Mouse (Mus musculus) lung, adult 2 months (tissue): ENCODE results near the gene Espl1. TPM values are rescaled to one million over a fixed set of nuclear protein-coding genes. Genes with fewer than 3 reads are reported as not detected.
"Not testable (repeated sequence)": the region's sequence is repeated elsewhere in the genome, so short reads cannot be mapped to it uniquely, and the experiment has no call there.

Experiments
- DNase-seq: peaks from one replicate; pipeline ENCODE4 v3.0.0; 2022
- H3K4me1 ChIP-seq: fragments of 200-500 bp; 2 replicates; pipeline ENCODE4 v1.6.1; 2011; ENCODE audit warnings: low read length; ENCODE audit not compliant: control insufficient read depth, insufficient read depth
- H3K4me3 ChIP-seq: fragments of 200-500 bp; replicated peaks from 2 replicates; pipeline ENCODE3; 2011; ENCODE audit warnings: low read depth, mild to moderate bottlenecking, control low read depth, low read length; ENCODE audit errors: extremely low read depth
- CTCF ChIP-seq: fragments of 200-500 bp; IDR thresholded peaks from 2 replicates; pipeline ENCODE4 v1.5.1; 2011; ENCODE audit warnings: mild to moderate bottlenecking, low read length, control low read depth; ENCODE audit not compliant: insufficient read depth
- POLR2A ChIP-seq: fragments of 200-500 bp; IDR thresholded peaks from 2 replicates; pipeline ENCODE4 v1.6.1; 2011; ENCODE audit warnings: low read depth, mild to moderate bottlenecking, control low read depth, low read length, borderline replicate concordance; ENCODE audit errors: extremely low read depth
- WGBS: fragments of 180-500 bp; shearing (Covaris S2); methylation state at CpG from one replicate; pipeline ENCODE4 v1.1.7; 2018; 5-methylcytosine and 5-hydroxymethylcytosine counted together
- polyA plus RNA-seq: library from polyadenylated mRNA; depleted of rRNA; stranded (reverse); fragments of >200 nt; gene quantifications from 2 replicates; pipeline ENCODE4 v1.2.3, GENCODE M21; 2012

Gene Espl1
- polyA plus RNA-seq, 1 experiment, result 3.8 TPM

DNA sequence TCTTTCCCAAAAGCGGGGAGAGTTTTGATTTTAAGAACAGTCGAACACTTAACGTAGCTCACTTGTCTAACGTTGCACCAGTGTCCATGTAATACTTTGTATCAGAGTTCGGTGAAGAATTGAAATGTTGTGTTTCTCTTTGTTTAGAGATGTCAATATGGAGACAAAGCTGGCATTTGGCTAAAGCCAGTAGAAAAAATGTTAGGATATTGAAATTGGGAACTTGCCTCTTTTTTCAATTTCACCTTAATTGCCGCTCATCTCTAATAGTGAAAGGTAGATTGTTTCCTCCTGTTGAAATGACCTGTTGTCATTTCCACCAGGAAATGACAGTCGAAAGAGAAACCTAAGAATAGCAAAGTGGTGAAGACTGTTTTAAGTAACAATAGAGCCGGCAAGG, 30.8 kb downstream of the Espl1 start:
- no peak for TF ChIP-seq CTCF
- H3K4me1 ChIP-seq, result peaks cover 2% of the 10 kb centered on the region; the same call in 1 of the 2 replicates
- 43% methylated on average over 8 of the region's 8 CpGs for WGBS
- no peak for DNase-seq
- peak overlapping the region; percentile 2 for H3K4me3 ChIP-seq

DNA sequence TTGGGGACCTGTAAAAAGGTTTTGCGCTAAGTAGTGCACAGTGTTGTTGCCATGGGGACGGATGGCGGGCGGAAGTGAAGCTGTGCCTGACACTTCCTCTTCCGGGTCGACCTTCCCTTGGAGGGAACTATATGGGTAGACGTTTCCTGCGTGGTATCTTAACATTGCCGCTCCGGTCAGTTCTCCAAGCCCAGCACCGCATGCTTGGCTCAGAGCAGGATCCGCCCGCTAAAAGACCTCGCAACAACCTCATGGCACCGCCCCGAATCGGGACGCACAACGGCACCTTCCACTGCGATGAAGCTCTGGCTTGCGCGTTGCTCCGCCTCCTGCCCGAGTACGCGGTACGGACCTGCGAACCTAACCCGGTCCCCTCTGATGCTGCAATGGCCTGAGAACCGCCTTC, 35.5 kb downstream of the Espl1 start, which contains the start of gene Myg1:
Gene Myg1, plus strand, starts transcription at position 100 of the 406 bp plus-strand sequence.
- peak; percentile 76 for DNase-seq
- H3K4me3 ChIP-seq, result peak within 1 kb of the TSS; percentile 96
- WGBS, result under 1% methylated on average over 30 of the region's 30 CpGs
- TF ChIP-seq POLR2A (peak; percentile 81; the same call in 1 of the 2 replicates), CTCF (no peak)
- H3K4me1 ChIP-seq, result no peaks in the 10 kb centered on the region; the same call in 1 of the 2 replicates

- no peak for DNase-seq
- TF ChIP-seq POLR2A, result no peak
- no peak for TF ChIP-seq CTCF
- WGBS, result 81% methylated on average over 8 of the region's 8 CpGs
Measured at GRCm38 (mm10) chr15:102335254-102335653, 39.2 kb downstream of the Espl1 start.

GRCm38 (mm10) chr15:102335925-102336324, 39.9 kb downstream of the Espl1 start:
- not testable (repeated sequence) for DNase-seq, H3K4me1 ChIP-seq, H3K4me3 ChIP-seq
- 91% methylated on average over 5 of the region's 5 CpGs for WGBS

More at GRCm38 (mm10) chr15:102335254-102335653, 39.2 kb downstream of the Espl1 start:
- Histone ChIP-seq H3K4me1 (no peaks in the 10 kb centered on the region; the same call in 1 of the 2 replicates), H3K4me3 (no peak overlapping the region)

DNA sequence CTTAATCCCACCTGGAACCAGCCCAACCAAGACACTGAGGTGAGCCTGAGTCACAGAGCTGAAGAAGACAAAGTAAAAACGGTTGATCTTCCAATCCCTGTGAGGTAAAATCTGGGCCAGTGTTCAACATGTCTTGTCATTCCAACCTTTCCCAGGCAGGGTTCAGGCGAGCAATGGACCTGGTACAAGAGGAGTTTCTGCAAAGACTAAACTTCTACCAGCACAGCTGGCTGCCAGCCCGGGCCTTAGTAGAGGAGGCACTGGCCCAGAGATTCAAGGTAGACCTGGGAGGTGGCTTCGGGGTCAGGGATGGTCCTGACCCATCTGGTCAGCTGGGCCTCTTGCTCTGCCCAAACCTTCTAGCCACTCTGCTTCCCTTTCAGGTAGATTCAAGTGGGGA, 40.9 kb downstream of the Espl1 start:
- Histone ChIP-seq H3K4me1 (no peaks in the 10 kb centered on the region), H3K4me3 (no peak overlapping the region)
- no peak for DNase-seq
- 84% methylated on average over 4 of the region's 4 CpGs for WGBS
- no peak for TF ChIP-seq POLR2A
- TF ChIP-seq CTCF, result no peak

DNA sequence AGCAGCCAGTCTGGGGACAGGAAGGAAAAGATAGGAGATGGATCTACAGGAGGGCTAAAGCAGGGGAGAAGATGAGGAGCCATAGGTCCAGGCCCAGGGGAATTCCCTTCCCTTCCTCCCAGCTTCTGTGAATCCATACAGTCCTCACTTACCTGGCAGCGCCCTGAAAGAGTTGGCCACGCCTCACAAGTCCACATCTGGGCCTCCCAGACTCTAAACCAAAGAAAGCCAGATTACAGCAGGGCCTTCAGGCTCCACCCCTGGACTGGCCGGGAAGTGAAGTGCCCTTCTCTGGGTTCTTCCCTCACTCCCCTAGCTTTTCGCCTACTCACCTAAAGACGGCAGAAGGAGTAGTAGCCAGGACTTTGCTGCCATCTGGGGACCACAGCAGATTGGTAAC, 43.5 kb downstream of the Espl1 start:
- Histone ChIP-seq H3K4me3 (no peak overlapping the region), H3K4me1 (no peaks in the 10 kb centered on the region)
- TF ChIP-seq CTCF (no peak), POLR2A (no peak)
- DNase-seq, result no peak
- 66% methylated on average over 5 of the region's 5 CpGs for WGBS

- peak; percentile 40 for DNase-seq
- 9% methylated on average over 1 of the region's 1 CpGs for WGBS
- H3K4me3 ChIP-seq, result no peak overlapping the region
- no peaks in the 10 kb centered on the region for H3K4me1 ChIP-seq
- TF ChIP-seq POLR2A (no peak), CTCF (peak; percentile 79)
Measured at GRCm38 (mm10) chr15:102341580-102341979, 45.5 kb downstream of the Espl1 start.

DNA sequence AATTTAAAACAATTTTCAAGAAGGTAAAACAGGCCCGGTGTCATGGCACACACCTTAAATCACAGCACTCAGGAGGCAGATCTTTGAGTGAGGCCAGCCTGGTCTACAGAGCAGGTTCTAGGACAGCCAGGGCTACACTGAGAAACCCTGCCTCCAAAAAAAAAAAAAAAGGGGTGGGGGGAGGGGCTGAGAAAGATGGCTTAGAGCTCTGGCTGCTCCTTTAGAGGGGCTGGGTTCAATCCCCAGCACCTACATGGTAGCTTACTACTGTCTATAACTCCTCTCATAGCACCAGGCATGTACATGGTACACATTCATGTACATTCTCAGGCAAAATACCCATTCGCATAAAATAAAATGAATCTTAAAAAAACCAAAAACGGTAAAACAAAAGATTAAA, 48.4 kb downstream of the Espl1 start:
- WGBS, result 88% methylated on average over 3 of the region's 3 CpGs
- TF ChIP-seq POLR2A, result no peak
- TF ChIP-seq CTCF, result no peak

DNA sequence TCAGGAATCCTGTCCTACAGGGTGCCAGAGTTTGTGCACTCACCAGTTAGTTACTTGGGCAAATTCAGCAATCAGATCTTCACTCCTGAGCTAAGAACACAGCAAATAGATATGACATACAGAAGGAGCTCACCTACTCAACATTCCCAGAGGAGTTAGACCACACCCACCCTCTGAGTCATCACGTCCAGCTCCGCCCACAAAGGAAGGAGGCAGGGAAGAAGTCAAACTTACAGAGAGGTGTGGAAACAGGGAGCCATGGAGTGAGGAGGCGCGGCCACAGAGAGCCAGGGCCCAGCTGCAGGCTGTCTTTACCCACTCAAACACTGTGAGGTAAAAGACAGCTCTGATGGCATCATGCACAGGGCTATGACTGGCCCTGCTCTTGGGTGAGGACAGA, 50.4 kb downstream of the Espl1 start:
- DNase-seq, result no peak
- WGBS, result 68% methylated on average over 4 of the region's 4 CpGs
- TF ChIP-seq POLR2A (no peak), CTCF (no peak)
- Histone ChIP-seq H3K4me3 (no peak overlapping the region), H3K4me1 (peaks cover 6% of the 10 kb centered on the region; the same call in 1 of the 2 replicates)

More for the DNA sequence above, 48.4 kb downstream of the Espl1 start:
- no peak for DNase-seq
- H3K4me3 ChIP-seq, result no peak overlapping the region
- H3K4me1 ChIP-seq, result no peaks in the 10 kb centered on the region

GRCm38 (mm10) chr15:102350138-102350941, 54.3 kb downstream of the Espl1 start, which contains the start of gene Aaas:
TSS of gene Aaas (minus strand) at chr15:102350771.
- Histone ChIP-seq H3K4me1 (peaks cover 9% of the 10 kb centered on the region), H3K4me3 (peak within 1 kb of the TSS; percentile 74)
- peak; percentile 94 for DNase-seq
- TF ChIP-seq CTCF (peak; percentile 66), POLR2A (peak; percentile 91)
- under 1% methylated on average over 56 of the region's 56 CpGs for WGBS
